Mouse (Mus musculus) small intestine, adult 2 months (tissue): ENCODE measurements around the gene Heg1. TPM values are rescaled to one million over a fixed set of nuclear protein-coding genes. Genes with fewer than 3 reads are reported as not detected.

ENCODE experiments used
- H3K27ac ChIP-seq: fragments of 200-500 bp; 2 replicates; pipeline ENCODE4 v1.5.1; 2012; ENCODE audit warnings: low read depth, low read length, control low read depth, inconsistent platforms; ENCODE audit not compliant: insufficient read depth
- H3K27me3 ChIP-seq: fragments of 200-500 bp; 2 replicates; pipeline ENCODE4 v1.6.1; 2012; ENCODE audit warnings: mild to moderate bottlenecking, moderate library complexity, low read length, inconsistent platforms; ENCODE audit not compliant: control insufficient read depth, insufficient read depth
- H3K36me3 ChIP-seq: fragments of 200-500 bp; 2 replicates; pipeline ENCODE4 v1.6.1; 2012; ENCODE audit warnings: mild to moderate bottlenecking, low read length, control low read depth, inconsistent platforms; ENCODE audit not compliant: control insufficient read depth, insufficient read depth
- H3K4me1 ChIP-seq: fragments of 200-500 bp; 2 replicates; pipeline ENCODE4 v1.6.1; 2012; ENCODE audit warnings: low read length, inconsistent platforms, mixed read lengths; ENCODE audit not compliant: control insufficient read depth, insufficient read depth, insufficient read length
- H3K4me3 ChIP-seq: fragments of 200-500 bp; 2 replicates; pipeline ENCODE4 v1.5.1; 2012; ENCODE audit warnings: low read depth, mild to moderate bottlenecking, control low read depth, inconsistent platforms, low read length, moderate library complexity
- CTCF ChIP-seq: fragments of 200-500 bp; IDR thresholded peaks from 2 replicates; pipeline ENCODE4 v1.5.1; 2012; ENCODE audit warnings: low read depth, mild to moderate bottlenecking, control low read depth, inconsistent platforms, low read length, moderate library complexity, mixed read lengths; ENCODE audit not compliant: insufficient replicate concordance, insufficient read length; ENCODE audit errors: extremely low read depth
- POLR2A ChIP-seq: fragments of 200-500 bp; IDR thresholded peaks from 2 replicates; pipeline ENCODE4 v1.6.1; 2012; ENCODE audit warnings: low read depth, mild to moderate bottlenecking, control low read depth, inconsistent platforms, low read length, moderate library complexity
- WGBS: fragments of 180-500 bp; shearing (Covaris S2); methylation state at CpG from one replicate; pipeline ENCODE4 v1.1.7; 2018; 5-methylcytosine and 5-hydroxymethylcytosine counted together
- polyA plus RNA-seq: library from polyadenylated mRNA; depleted of rRNA; stranded (reverse); fragments of >200 nt; gene quantifications from 2 replicates; pipeline ENCODE4 v1.2.3, GENCODE M21; 2012

Heg1 gene
- polyA plus RNA-seq, 1 experiment: 12.0 TPM

DNA sequence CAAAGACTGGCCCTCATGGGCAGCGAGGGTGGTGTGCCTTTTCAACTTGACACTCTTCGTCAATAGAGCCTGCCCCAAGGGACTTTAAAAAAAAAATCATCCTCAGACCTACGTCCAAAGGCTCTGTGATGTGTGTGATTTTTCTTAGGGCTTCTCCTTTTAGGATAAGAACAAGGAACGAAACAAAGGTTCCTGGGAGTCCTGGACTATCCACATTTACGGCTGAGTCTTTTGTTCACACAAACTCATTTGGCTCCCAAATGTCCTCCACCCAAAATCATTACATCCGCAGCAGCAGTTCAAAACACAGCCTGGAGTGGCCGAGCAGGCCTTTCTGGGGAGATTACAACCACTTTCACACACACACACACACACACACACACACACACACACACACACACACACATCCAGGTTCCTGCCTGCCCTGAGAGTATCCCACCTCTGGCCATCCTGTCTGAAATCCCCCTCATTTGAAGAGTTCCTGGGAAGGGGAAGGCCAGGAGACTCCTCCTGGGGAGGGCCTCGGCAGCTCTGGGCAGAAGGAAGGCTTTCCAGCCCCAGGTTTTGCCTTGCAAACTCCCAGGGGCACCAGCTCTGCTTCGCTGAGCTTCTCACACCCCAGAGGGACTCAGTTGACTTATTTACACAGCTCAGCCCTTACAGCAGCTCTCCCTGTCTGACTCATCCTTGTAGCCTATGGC is 13.6 kb downstream of the Heg1 start:
- H3K27me3 ChIP-seq: no peaks in the 10 kb centered on the region
- WGBS: 71% methylated on average over 9 of the region's 9 CpGs
- peak overlapping the region; percentile 59 for H3K27ac ChIP-seq
- no peaks in the 10 kb centered on the region for H3K36me3 ChIP-seq
- no peaks in the 10 kb centered on the region; the same call in none of the 2 replicates for H3K4me1 ChIP-seq
- TF ChIP-seq CTCF: no peak
- no peak for TF ChIP-seq POLR2A
- H3K4me3 ChIP-seq: no peak overlapping the region

DNA sequence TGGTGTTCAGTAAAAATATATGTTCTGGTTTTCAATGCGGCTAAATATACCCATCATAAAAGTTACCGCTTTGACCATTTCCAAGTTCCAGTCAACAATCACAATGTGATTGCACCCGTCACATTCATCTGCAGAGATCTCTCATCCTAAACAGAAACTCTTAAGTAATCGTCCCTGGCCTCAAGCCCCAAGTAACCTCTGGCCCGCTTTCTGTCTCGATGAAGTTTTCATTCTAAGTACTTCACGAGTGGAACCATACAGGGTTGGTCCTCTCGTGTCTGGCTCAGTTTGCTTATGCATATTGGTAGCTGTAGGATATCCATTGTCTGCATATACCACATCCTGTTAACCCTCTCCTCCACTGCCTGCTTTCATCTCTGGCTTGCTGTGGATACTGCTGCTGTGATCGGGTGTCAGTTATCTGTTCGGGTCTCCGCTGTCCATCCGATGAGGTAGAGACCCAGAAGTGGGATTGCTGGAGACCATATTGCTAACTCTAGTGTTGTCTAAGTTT is 14.2 kb downstream of the Heg1 start:
- Histone ChIP-seq H3K27me3 (no peaks in the 10 kb centered on the region), H3K4me3 (no peak overlapping the region), H3K36me3 (no peaks in the 10 kb centered on the region), H3K4me1 (no peaks in the 10 kb centered on the region; the same call in none of the 2 replicates), H3K27ac (peak overlapping the region; percentile 32)
- TF ChIP-seq POLR2A (no peak), CTCF (no peak)
- 51% methylated on average over 12 of the region's 12 CpGs for WGBS

DNA sequence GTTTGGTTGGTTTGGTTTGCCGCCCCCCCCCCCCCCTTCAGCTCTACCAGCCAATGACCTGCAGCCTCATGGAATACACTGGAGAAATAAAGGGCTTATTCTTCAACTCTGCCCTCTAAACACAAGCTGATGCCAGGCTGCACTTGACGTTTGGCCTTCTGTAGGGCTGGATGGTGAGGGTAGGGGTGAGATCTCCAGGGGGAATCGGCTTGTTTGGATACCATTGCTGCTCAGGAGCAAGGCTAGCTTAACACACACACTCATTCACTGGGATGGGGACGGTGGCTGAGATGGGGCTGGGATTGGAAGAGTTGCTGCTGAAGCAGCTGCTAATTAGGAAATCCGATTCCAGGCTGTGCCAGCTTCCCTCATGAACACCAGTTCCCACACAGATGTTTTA is 16.4 kb downstream of the Heg1 start:
- Histone ChIP-seq H3K27me3 (no peaks in the 10 kb centered on the region), H3K36me3 (no peaks in the 10 kb centered on the region), H3K4me3 (no peak overlapping the region), H3K4me1 (no peaks in the 10 kb centered on the region; the same call in none of the 2 replicates), H3K27ac (no peak overlapping the region)
- no peak for TF ChIP-seq CTCF
- 70% methylated on average over 5 of the region's 5 CpGs for WGBS

DNA sequence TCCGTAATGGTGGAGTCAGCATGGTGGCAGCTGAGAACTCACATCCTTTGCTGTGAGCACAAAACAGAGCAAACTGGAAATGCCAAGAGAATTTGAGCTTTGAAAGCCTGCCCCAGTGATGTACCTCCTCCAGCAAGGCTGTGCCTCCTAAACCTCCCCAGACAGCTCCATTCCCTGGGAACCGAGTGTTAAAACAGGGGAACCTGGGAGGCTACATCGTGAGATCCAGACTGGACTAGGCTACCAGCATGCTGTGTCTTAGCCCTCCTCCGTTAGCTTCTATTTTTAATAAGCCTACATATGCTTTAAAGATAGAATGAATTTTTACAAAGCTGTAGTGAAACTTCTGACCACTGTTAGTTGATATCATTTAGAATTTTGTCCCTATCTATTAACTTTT is 17.7 kb downstream of the Heg1 start:
- H3K4me1 ChIP-seq: no peaks in the 10 kb centered on the region; the same call in none of the 2 replicates
- H3K36me3 ChIP-seq: no peaks in the 10 kb centered on the region
- no peak overlapping the region for H3K27ac ChIP-seq
- TF ChIP-seq CTCF (no peak), POLR2A (no peak)
- WGBS: 95% methylated on average over 4 of the region's 4 CpGs
- no peak overlapping the region for H3K4me3 ChIP-seq
- H3K27me3 ChIP-seq: no peaks in the 10 kb centered on the region

DNA sequence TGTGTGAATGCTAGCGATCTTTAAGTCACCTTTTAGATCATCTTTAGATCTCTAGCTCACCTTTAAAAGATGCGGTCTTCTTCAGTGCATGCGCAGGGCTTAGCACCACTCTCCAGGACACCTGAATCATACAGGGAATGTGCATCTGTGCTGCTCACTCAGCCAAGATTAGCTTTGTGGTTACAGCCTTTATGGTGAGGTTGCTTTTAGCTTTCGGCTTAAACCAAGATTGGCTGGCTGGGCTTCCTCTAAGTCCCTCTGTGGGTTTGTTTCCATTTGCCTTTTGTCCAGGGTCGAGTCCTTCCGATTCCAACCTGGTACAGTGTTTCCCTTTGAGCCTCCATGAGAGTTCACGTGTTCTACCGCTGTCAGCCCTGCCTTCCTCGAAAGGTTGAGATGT is 20.1 kb downstream of the Heg1 start:
- Histone ChIP-seq H3K4me3 (no peak overlapping the region), H3K27ac (no peak overlapping the region), H3K36me3 (no peaks in the 10 kb centered on the region), H3K4me1 (no peaks in the 10 kb centered on the region; the same call in 1 of the 2 replicates), H3K27me3 (no peaks in the 10 kb centered on the region)
- TF ChIP-seq CTCF: no peak
- no peak for TF ChIP-seq POLR2A
- 79% methylated on average over 9 of the region's 9 CpGs for WGBS

DNA sequence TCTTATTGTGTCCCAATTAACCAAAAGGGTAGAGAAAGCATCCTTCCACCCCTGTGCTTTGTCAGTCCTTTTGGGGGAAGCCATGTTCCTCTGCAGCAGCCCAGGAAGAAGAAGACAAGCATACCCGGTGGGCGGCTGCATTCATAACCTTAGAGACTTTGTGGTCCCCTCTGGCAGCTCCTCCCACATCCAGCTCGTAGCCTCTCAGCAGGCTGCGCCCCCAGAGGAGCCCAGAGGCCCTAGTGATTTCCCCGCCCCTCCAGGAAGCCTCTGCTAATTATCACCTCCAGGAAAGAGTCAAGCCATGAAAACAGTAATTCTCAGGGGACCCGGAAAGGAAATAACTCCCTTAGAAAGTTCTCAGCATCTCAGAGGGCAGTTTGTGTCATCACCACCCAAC is 21.1 kb downstream of the Heg1 start:
- Histone ChIP-seq H3K36me3 (no peaks in the 10 kb centered on the region), H3K27ac (no peak overlapping the region), H3K4me1 (no peaks in the 10 kb centered on the region; the same call in 1 of the 2 replicates), H3K4me3 (no peak overlapping the region), H3K27me3 (no peaks in the 10 kb centered on the region)
- 32% methylated on average over 6 of the region's 6 CpGs for WGBS
- TF ChIP-seq POLR2A (no peak), CTCF (no peak)

DNA sequence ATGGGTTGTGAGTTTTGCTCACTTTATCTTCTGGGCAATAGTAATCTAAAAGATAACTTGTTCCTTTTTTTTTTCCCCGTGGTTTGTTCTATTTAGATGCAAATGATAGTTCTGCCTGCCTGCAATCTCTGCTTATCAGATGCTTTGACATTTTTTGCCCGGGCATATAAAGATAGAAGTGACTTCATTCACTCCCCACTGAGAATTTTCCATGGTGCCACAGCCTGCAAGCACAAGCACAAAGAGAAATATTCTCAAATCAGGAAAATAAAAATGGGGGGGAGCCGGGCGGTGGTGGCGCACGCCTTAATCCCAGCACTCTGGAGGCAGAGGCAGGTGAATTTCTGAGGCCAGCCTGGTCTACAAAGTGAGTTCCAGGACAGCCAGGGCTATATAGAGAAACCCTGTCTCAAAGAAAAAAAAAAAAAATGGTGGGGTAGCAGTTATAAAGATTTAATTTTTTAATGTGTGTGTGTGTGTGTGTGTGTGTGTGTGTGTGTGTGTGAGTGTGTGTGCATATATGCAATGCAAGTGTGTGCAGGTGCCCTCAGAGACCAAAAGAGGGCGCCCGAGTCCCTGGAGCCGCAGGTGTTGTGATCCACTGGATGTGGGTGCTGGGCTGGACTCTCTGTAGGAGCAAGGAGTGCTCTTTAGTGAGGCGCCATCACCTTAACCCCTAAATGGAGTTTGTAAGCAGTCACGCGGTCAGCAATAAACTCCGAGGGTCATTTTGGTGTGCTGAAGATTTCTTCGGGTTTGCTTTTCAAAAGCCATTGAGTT is 22.1 kb downstream of the Heg1 start:
- Histone ChIP-seq H3K36me3 (no peaks in the 10 kb centered on the region), H3K27ac (no peak overlapping the region), H3K4me3 (no peak overlapping the region), H3K4me1 (no peaks in the 10 kb centered on the region), H3K27me3 (no peaks in the 10 kb centered on the region)
- no peak for TF ChIP-seq CTCF
- TF ChIP-seq POLR2A: no peak
- 88% methylated on average over 14 of the region's 14 CpGs for WGBS
